Comparison of ENCODE assay signal across 19 mouse cellular contexts in genomic region chr17:43803764-43804163, GRCm38 (mm10). TPM values are rescaled to one million over a fixed set of nuclear protein-coding genes. Genes with fewer than 3 reads are reported as not detected.
DNase-seq lines count a peak whose midpoint lies in the region; ATAC-seq and TF ChIP-seq lines count a peak whose summit lies in the region.
"Had no signal": no experiment of that assay in that cellular context is flagged by ENCODE, and none has a peak within 500 bp of the region (broad histone marks: within the 10 kb centered on the region; RNA-seq: fewer than 3 reads in every experiment).

No protein-coding gene starts in this region.

- WGBS in heart, embryonic 12.5 days = 55% methylated on average over 6 of the region's 6 CpGs
- 88% methylated on average over 6 of the region's 6 CpGs for WGBS in embryonic facial prominence, embryonic 10.5 days

- no peaks in the 10 kb centered on the region for H3K36me3 ChIP-seq in heart, embryonic 12.5 days
- H3K36me3 ChIP-seq in embryonic facial prominence, embryonic 10.5 days (replicated peaks) = no peaks in the 10 kb centered on the region
- H3K36me3 ChIP-seq: forebrain, embryonic 15.5 days; hindbrain, embryonic 13.5 days; liver, embryonic 13.5 days had no signal

- peak overlapping the region; percentile 2; the same call in 1 of the 2 replicates for H3K27ac ChIP-seq in left cerebral cortex, adult 2 months
- peak overlapping the region; percentile 2; the same call in 1 of the 2 replicates for H3K27ac ChIP-seq in heart, embryonic 12.5 days (ENCODE audit: poor library complexity, severe bottlenecking)
- no peak overlapping the region for H3K27ac ChIP-seq in embryonic facial prominence, embryonic 10.5 days (replicated peaks)
- H3K27ac ChIP-seq: forebrain, embryonic 15.5 days; hindbrain, embryonic 13.5 days; liver, embryonic 13.5 days had no signal

- 0 out of 2 replicates have a peak overlapping the region, but pooled peaks have one; percentile 26 for H3K4me2 ChIP-seq in heart, embryonic 12.5 days
- H3K4me2 ChIP-seq: forebrain, embryonic 15.5 days; liver, embryonic 13.5 days had no signal

- H3K9me3 ChIP-seq in heart, embryonic 12.5 days (replicated peaks) = no peaks in the 10 kb centered on the region
- no peaks in the 10 kb centered on the region for H3K9me3 ChIP-seq in embryonic facial prominence, embryonic 10.5 days
- H3K9me3 ChIP-seq: forebrain, embryonic 15.5 days; hindbrain, embryonic 13.5 days; liver, embryonic 13.5 days had no signal

- no peak for ATAC-seq in cerebellum, adult (ENCODE audit: insufficient number of reproducible peaks, low FRiP score, low TSS enrichment)
- ATAC-seq in heart, embryonic 12.5 days (ENCODE audit: insufficient number of reproducible peaks, low FRiP score) = no peak
- ATAC-seq: forebrain, embryonic 15.5 days had no signal

- TF ChIP-seq CTCF in left cerebral cortex, adult 2 months (IDR thresholded peaks at IDR 0.05) = no peak

- intact Hi-C loops in left cerebral cortex, adult 2 months (cut with DNase I) = no loop called here
- intact Hi-C loops in heart, postnatal 36 days (cut with DNase I) = loop anchor here (2.0 to 5.0 kb wide), 3 partner anchors 51 to 234 kb away; no protein-coding TSS in a partner anchor

- 0 out of 2 replicates have a peak, but pooled peaks cover 11% of the 10 kb centered on the region for H3K27me3 ChIP-seq in heart, embryonic 12.5 days (replicated peaks)
- H3K27me3 ChIP-seq in embryonic facial prominence, embryonic 10.5 days (replicated peaks; ENCODE audit: low read depth, poor library complexity, severe bottlenecking) = peaks cover 39% of the 10 kb centered on the region
- H3K27me3 ChIP-seq: CH12.LX; forebrain, embryonic 15.5 days had no signal

- DNase-seq in cerebellum, adult 11-12 months = peak; percentile 53
- no peak for DNase-seq in left cerebral cortex, adult 2 months (ENCODE audit: extremely low spot score in 1 of 2, low spot score in 2 of 2)
- no peak for DNase-seq in left cerebral cortex, adult 11 months (ENCODE audit: low spot score)
- DNase-seq in heart, postnatal 36 days = peak; percentile 40
- no peak for DNase-seq in thymus, postnatal 25 days
- no peak for DNase-seq in embryonic facial prominence, embryonic 10.5 days (ENCODE audit: low spot score)
- DNase-seq: adrenal gland, postnatal 36 days; kidney, adult 2 months; kidney, postnatal 4 days; left cerebral cortex, postnatal 4 days; liver, embryonic 13.5 days; retina, postnatal 1 day had no signal

- no peak overlapping the region for H3K9ac ChIP-seq in heart, embryonic 12.5 days
- H3K9ac ChIP-seq: forebrain, embryonic 15.5 days; hindbrain, embryonic 13.5 days; liver, embryonic 13.5 days had no signal

- peak overlapping the region; percentile 9; the same call in 1 of the 2 replicates for H3K4me3 ChIP-seq in left cerebral cortex, adult 2 months
- no peak overlapping the region for H3K4me3 ChIP-seq in heart, embryonic 12.5 days
- no peak overlapping the region for H3K4me3 ChIP-seq in embryonic facial prominence, embryonic 10.5 days
- H3K4me3 ChIP-seq: erythroblast, embryonic 14.5 days; forebrain, embryonic 15.5 days; hindbrain, embryonic 13.5 days; liver, embryonic 13.5 days had no signal

- peaks cover 21% of the 10 kb centered on the region for H3K4me1 ChIP-seq in heart, embryonic 12.5 days (replicated peaks)
- H3K4me1 ChIP-seq in embryonic facial prominence, embryonic 10.5 days = peaks cover 13% of the 10 kb centered on the region

RNA-seq across cellular contexts. Expression of gene Rcan2, which starts 2.6 kb away (rescaled TPM):
- total RNA-seq in left cerebral cortex, adult 2 months (2021) = 100 to 1,000 TPM; 176 to 182 TPM
- 44.1 and 44.3 TPM in 2 replicates for polyA plus RNA-seq in heart, embryonic 12.5 days (2016; fragmentation: Nextera tagmentation; extraction: Ambion mirVana)
- total RNA-seq in heart, postnatal 36 days (2021) = 100 to 1,000 TPM; 355 to 411 TPM
- polyA plus RNA-seq in embryonic facial prominence, embryonic 10.5 days (2016; fragmentation: Nextera tagmentation; extraction: Ambion mirVana) = 3.2 and 5.6 TPM in 2 replicates
- total RNA-seq: megakaryocyte, adult 5-6 weeks had no signal
- polyA plus RNA-seq: erythroblast, embryonic 14.5 days had no signal

Comparison
In these comparisons a context has a peak if more than half of its experiments do, and no peak if none do; other contexts are left out.
1. DNase-seq: peak in cerebellum, adult 11-12 months (single experiment) and heart, postnatal 36 days (2 of 2); none in left cerebral cortex, adult 2 months (0 of 2), left cerebral cortex, adult 11 months (single experiment), thymus, postnatal 25 days (single experiment) and embryonic facial prominence, embryonic 10.5 days (single experiment).